Mouse (Mus musculus): ENCODE measurements around the gene Malrd1. TPM values are rescaled to one million over a fixed set of nuclear protein-coding genes. Genes with fewer than 3 reads are reported as not detected.

Malrd1 gene
- polyA plus RNA-seq (2014; fragmentation: Nextera tagmentation; extraction: Ambion mirVana), result 0.03 TPM in 1 of 2 replicates, not detected in the other

GRCm38 (mm10) chr2:15526241-15526924 lies at the start of gene Malrd1:
Gene Malrd1, plus strand, starts transcription at chr2:15526479.
- ATAC-seq (ENCODE audit: insufficient number of reproducible peaks, low FRiP score, low TSS enrichment, low read depth) (no peak), DNase-seq (ENCODE audit: low spot score) (no peak)
- H3K9me3 ChIP-seq (ENCODE audit: control insufficient read depth, low read length), result no peaks in the 10 kb centered on the region
- H3K4me3 ChIP-seq (ENCODE audit: low read depth, low read length), result no peak within 1 kb of the TSS
- H3K36me3 ChIP-seq (ENCODE audit: control insufficient read depth, insufficient read depth, low read length), result no peaks in the 10 kb centered on the region
- WGBS, result 85% methylated on average over 2 of the region's 2 CpGs
- H3K4me1 ChIP-seq (ENCODE audit: control insufficient read depth, insufficient read depth, low read length), result no peaks in the 10 kb centered on the region
- no peak within 1 kb of the TSS for H3K9ac ChIP-seq (ENCODE audit: low read length)
- no peaks in the 10 kb centered on the region for H3K27me3 ChIP-seq (ENCODE audit: control insufficient read depth, insufficient read depth, low read length)
- H3K27ac ChIP-seq (replicated peaks; ENCODE audit: low read depth, low read length), result no peak within 1 kb of the TSS
- no peak within 1 kb of the TSS for H3K4me2 ChIP-seq (ENCODE audit: low read depth, severe bottlenecking)

DNA sequence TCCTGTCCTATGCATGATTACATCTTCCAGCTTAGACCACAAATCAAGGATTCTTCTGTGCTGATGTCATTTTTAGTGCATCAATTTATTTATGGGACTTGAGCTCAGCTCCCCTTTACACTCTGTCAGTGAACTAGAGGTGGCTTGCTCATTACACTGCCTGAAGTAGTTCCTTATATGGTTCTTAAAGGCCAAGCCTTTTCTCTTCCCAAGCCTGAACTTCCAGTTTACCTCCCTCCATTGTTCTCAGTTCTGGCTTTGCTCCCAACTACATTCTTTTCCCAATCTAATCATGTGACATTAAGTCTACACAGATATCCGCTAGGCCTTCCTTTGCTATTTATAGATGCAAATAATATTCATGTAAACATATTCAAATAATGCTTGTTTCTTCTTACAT lies 12.4 kb downstream of the Malrd1 start:
- H3K9ac ChIP-seq (ENCODE audit: low read length), result no peak overlapping the region
- no peak overlapping the region for H3K4me3 ChIP-seq (ENCODE audit: low read depth, low read length)
- DNase-seq (ENCODE audit: low spot score), result no peak
- H3K4me2 ChIP-seq (ENCODE audit: low read depth, severe bottlenecking), result no peak overlapping the region
- no peaks in the 10 kb centered on the region for H3K27me3 ChIP-seq (ENCODE audit: control insufficient read depth, insufficient read depth, low read length)
- no peaks in the 10 kb centered on the region for H3K36me3 ChIP-seq (ENCODE audit: control insufficient read depth, insufficient read depth, low read length)
- no peak for ATAC-seq (ENCODE audit: insufficient number of reproducible peaks, low FRiP score, low TSS enrichment, low read depth)
- 80% methylated on average over 1 of the region's 1 CpGs for WGBS
- H3K27ac ChIP-seq (replicated peaks; ENCODE audit: low read depth, low read length), result no peak overlapping the region
- H3K9me3 ChIP-seq (ENCODE audit: control insufficient read depth, low read length), result no peaks in the 10 kb centered on the region
- H3K4me1 ChIP-seq (ENCODE audit: control insufficient read depth, insufficient read depth, low read length), result no peaks in the 10 kb centered on the region

- ATAC-seq (ENCODE audit: insufficient number of reproducible peaks, low FRiP score, low TSS enrichment, low read depth), result no peak
- no peak overlapping the region for H3K4me2 ChIP-seq (ENCODE audit: low read depth, severe bottlenecking)
- H3K9ac ChIP-seq (ENCODE audit: low read length), result no peak overlapping the region
- no peak overlapping the region for H3K4me3 ChIP-seq (ENCODE audit: low read depth, low read length)
- H3K4me1 ChIP-seq (ENCODE audit: control insufficient read depth, insufficient read depth, low read length), result no peaks in the 10 kb centered on the region
- DNase-seq (ENCODE audit: low spot score), result no peak
- H3K9me3 ChIP-seq (ENCODE audit: control insufficient read depth, low read length), result no peaks in the 10 kb centered on the region
- H3K36me3 ChIP-seq (ENCODE audit: control insufficient read depth, insufficient read depth, low read length), result no peaks in the 10 kb centered on the region
- WGBS, result 74% methylated on average over 4 of the region's 4 CpGs
- no peak overlapping the region for H3K27ac ChIP-seq (replicated peaks; ENCODE audit: low read depth, low read length)
- no peaks in the 10 kb centered on the region for H3K27me3 ChIP-seq (ENCODE audit: control insufficient read depth, insufficient read depth, low read length)
These were observed 87.2 kb downstream of the Malrd1 start for GRCm38 (mm10) chr2:15613327-15613948.

- WGBS, result 86% methylated on average over 5 of the region's 5 CpGs
- ATAC-seq (ENCODE audit: insufficient number of reproducible peaks, low FRiP score, low TSS enrichment, low read depth) (no peak), DNase-seq (ENCODE audit: low spot score) (no peak)
- H3K36me3 ChIP-seq (ENCODE audit: control insufficient read depth, insufficient read depth, low read length), result no peaks in the 10 kb centered on the region
- no peak overlapping the region for H3K27ac ChIP-seq (replicated peaks; ENCODE audit: low read depth, low read length)
- no peak overlapping the region for H3K4me3 ChIP-seq (ENCODE audit: low read depth, low read length)
- H3K9me3 ChIP-seq (ENCODE audit: control insufficient read depth, low read length), result no peaks in the 10 kb centered on the region
- no peaks in the 10 kb centered on the region for H3K4me1 ChIP-seq (ENCODE audit: control insufficient read depth, insufficient read depth, low read length)
- H3K27me3 ChIP-seq (ENCODE audit: control insufficient read depth, insufficient read depth, low read length), result no peaks in the 10 kb centered on the region
- no peak overlapping the region for H3K9ac ChIP-seq (ENCODE audit: low read length)
- no peak overlapping the region for H3K4me2 ChIP-seq (ENCODE audit: low read depth, severe bottlenecking)
These were observed 87.7 kb downstream of the Malrd1 start for GRCm38 (mm10) chr2:15614026-15614425.

DNA sequence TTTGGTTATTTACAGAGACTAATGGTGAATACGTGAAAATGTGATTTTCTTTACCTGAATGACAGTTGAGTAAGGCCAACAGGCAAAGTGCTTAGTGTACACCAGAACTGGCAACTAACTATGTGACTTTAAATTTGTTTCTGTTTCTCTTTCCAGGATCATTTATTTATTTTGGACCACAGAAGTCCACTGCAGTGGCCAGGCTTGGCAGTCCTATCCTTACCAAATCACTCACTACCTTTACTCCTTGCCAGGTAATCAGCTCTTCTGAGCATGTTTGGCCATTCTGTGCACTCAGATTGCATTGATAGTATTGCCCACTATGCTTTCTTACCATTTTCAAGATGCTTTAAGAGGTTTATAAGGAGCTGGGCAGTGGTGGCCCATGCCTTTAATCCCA lies 109.5 kb downstream of the Malrd1 start:
- no peak for ATAC-seq (ENCODE audit: insufficient number of reproducible peaks, low FRiP score, low TSS enrichment, low read depth)
- Histone ChIP-seq H3K9ac (ENCODE audit: low read length) (no peak overlapping the region), H3K4me1 (ENCODE audit: control insufficient read depth, insufficient read depth, low read length) (no peaks in the 10 kb centered on the region), H3K9me3 (ENCODE audit: control insufficient read depth, low read length) (no peaks in the 10 kb centered on the region), H3K4me3 (ENCODE audit: low read depth, low read length) (no peak overlapping the region), H3K36me3 (ENCODE audit: control insufficient read depth, insufficient read depth, low read length) (no peaks in the 10 kb centered on the region), H3K4me2 (ENCODE audit: low read depth, severe bottlenecking) (no peak overlapping the region), H3K27me3 (ENCODE audit: control insufficient read depth, insufficient read depth, low read length) (no peaks in the 10 kb centered on the region), H3K27ac (replicated peaks; ENCODE audit: low read depth, low read length) (no peak overlapping the region)
- 84% methylated on average over 1 of the region's 1 CpGs for WGBS
- DNase-seq (ENCODE audit: low spot score), result no peak

GRCm38 (mm10) chr2:15643864-15644263 lies 117.6 kb downstream of the Malrd1 start:
- Histone ChIP-seq H3K9me3 (ENCODE audit: control insufficient read depth, low read length) (no peaks in the 10 kb centered on the region), H3K27me3 (ENCODE audit: control insufficient read depth, insufficient read depth, low read length) (no peaks in the 10 kb centered on the region), H3K4me2 (ENCODE audit: low read depth, severe bottlenecking) (no peak overlapping the region), H3K27ac (replicated peaks; ENCODE audit: low read depth, low read length) (no peak overlapping the region), H3K9ac (ENCODE audit: low read length) (no peak overlapping the region), H3K4me3 (ENCODE audit: low read depth, low read length) (no peak overlapping the region), H3K4me1 (ENCODE audit: control insufficient read depth, insufficient read depth, low read length) (no peaks in the 10 kb centered on the region), H3K36me3 (ENCODE audit: control insufficient read depth, insufficient read depth, low read length) (no peaks in the 10 kb centered on the region)
- ATAC-seq (ENCODE audit: insufficient number of reproducible peaks, low FRiP score, low TSS enrichment, low read depth) (no peak), DNase-seq (ENCODE audit: low spot score) (no peak)
- 70% methylated on average over 1 of the region's 1 CpGs for WGBS

- H3K27me3 ChIP-seq (ENCODE audit: control insufficient read depth, insufficient read depth, low read length), result no peaks in the 10 kb centered on the region
- 84% methylated on average over 1 of the region's 1 CpGs for WGBS
- no peaks in the 10 kb centered on the region for H3K9me3 ChIP-seq (ENCODE audit: control insufficient read depth, low read length)
- no peak overlapping the region for H3K4me2 ChIP-seq (ENCODE audit: low read depth, severe bottlenecking)
- no peaks in the 10 kb centered on the region for H3K36me3 ChIP-seq (ENCODE audit: control insufficient read depth, insufficient read depth, low read length)
- ATAC-seq (ENCODE audit: insufficient number of reproducible peaks, low FRiP score, low TSS enrichment, low read depth), result no peak
- no peak overlapping the region for H3K9ac ChIP-seq (ENCODE audit: low read length)
- no peak overlapping the region for H3K27ac ChIP-seq (replicated peaks; ENCODE audit: low read depth, low read length)
- no peak overlapping the region for H3K4me3 ChIP-seq (ENCODE audit: low read depth, low read length)
- no peaks in the 10 kb centered on the region for H3K4me1 ChIP-seq (ENCODE audit: control insufficient read depth, insufficient read depth, low read length)
- DNase-seq (ENCODE audit: low spot score), result no peak
These were observed 130.1 kb downstream of the Malrd1 start for GRCm38 (mm10) chr2:15656388-15656787.

DNA sequence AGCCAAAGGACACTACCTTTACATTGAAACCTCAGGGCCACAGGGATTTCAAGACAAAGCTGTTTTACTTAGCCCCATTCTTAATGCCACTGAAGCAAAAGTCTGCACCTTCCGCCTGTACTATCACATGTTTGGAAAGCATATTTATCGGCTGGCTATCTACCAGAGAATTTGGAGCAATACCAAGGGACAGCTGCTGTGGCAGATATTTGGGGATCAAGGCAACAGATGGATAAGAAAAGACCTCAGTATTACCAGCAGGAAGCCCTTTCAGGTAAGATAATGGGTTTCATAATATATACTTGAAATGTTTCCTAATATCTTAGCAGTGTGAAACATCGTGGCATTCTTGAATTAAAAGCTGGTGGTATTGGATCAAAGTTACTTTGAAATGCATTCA lies 176.7 kb downstream of the Malrd1 start:
- H3K9ac ChIP-seq (ENCODE audit: low read length), result no peak overlapping the region
- 87% methylated on average over 3 of the region's 3 CpGs for WGBS
- H3K4me1 ChIP-seq (ENCODE audit: control insufficient read depth, insufficient read depth, low read length), result no peaks in the 10 kb centered on the region

More for the DNA sequence above, 176.7 kb downstream of the Malrd1 start:
- no peaks in the 10 kb centered on the region for H3K36me3 ChIP-seq (ENCODE audit: control insufficient read depth, insufficient read depth, low read length)
- ATAC-seq (ENCODE audit: insufficient number of reproducible peaks, low FRiP score, low TSS enrichment, low read depth), result no peak
- H3K27me3 ChIP-seq (ENCODE audit: control insufficient read depth, insufficient read depth, low read length), result no peaks in the 10 kb centered on the region
- no peak overlapping the region for H3K4me3 ChIP-seq (ENCODE audit: low read depth, low read length)
- no peak overlapping the region for H3K4me2 ChIP-seq (ENCODE audit: low read depth, severe bottlenecking)
- no peak for DNase-seq (ENCODE audit: low spot score)
- no peaks in the 10 kb centered on the region for H3K9me3 ChIP-seq (ENCODE audit: control insufficient read depth, low read length)
- H3K27ac ChIP-seq (replicated peaks; ENCODE audit: low read depth, low read length), result no peak overlapping the region

Measured in limb, embryonic 11.5 days (tissue).